Mouse (Mus musculus) liver, embryonic 14.5 days (tissue): ENCODE measurements around the gene Rhag.

Source experiments
- CTCF ChIP-seq: IDR thresholded peaks from 2 replicates; pipeline ENCODE4 v1.5.1; 2016; ENCODE audit warnings: antibody characterized with exemption, low read depth, control low read depth
- EP300 ChIP-seq: IDR thresholded peaks from 2 replicates; pipeline ENCODE4 v1.6.1; 2016; ENCODE audit warnings: antibody characterized with exemption, low read depth

DNA sequence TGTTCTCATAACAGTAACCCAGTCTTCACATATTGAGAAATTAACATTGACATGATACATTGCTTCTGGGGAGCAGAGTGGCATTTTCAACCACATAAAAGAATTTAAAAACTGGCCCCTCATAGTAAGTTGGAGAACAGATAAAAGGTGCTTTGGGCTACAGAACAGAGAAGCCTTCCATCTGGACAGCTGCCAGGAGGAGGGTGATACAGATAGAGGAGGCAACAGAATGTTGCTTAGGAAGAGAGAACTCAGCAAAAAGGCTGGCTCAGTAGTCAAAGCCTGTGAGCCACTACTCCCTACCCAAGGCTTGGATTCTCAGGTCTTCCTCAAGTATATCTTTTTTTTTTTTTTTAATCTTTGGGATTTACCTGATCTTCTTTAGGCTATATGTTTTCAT is 44.1 kb downstream of the Rhag start:
- TF ChIP-seq CTCF, result no peak
- TF ChIP-seq EP300, result no peak
